Mouse (Mus musculus): ENCODE measurements around the gene Cgas. TPM values are rescaled to one million over a fixed set of nuclear protein-coding genes. Genes with fewer than 3 reads are reported as not detected.

The Cgas gene
- total RNA-seq, 2 experiments from 2014 or later = 20.1 to 23.1 TPM

DNA sequence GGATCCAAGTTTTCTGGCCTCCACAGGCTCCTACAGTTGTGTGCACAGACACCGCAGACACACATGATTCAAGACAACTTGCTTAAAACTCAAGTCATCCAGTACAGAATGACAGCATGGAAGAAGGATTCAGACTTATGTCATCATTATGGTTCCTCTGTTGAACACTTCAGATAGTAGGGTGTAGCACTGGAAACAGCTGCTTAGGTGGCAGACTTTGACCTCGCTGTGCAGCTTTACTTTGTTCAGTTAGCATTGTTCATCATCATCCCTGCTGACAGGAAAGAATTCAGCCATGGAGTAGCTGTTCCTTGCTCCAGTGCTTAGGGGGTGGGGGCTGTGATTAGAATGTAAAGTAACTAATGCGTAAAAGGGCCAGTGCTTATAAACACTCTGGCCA lies 22.7 kb upstream of the Cgas start:
- ATAC-seq (replicated peaks; ENCODE audit: poor library complexity, severe bottlenecking) = no peak

- ATAC-seq (replicated peaks; ENCODE audit: poor library complexity, severe bottlenecking) = peak; percentile 96
These were observed 20.3 kb upstream of the Cgas start for GRCm38 (mm10) chr9:78463337-78463736.

GRCm38 (mm10) chr9:78457026-78457425 lies 14.0 kb upstream of the Cgas start:
- ATAC-seq (replicated peaks; ENCODE audit: poor library complexity, severe bottlenecking) = no peak

- peak; percentile 69 for ATAC-seq (replicated peaks; ENCODE audit: poor library complexity, severe bottlenecking)
These were observed 8.3 kb upstream of the Cgas start for GRCm38 (mm10) chr9:78451382-78451781.

DNA sequence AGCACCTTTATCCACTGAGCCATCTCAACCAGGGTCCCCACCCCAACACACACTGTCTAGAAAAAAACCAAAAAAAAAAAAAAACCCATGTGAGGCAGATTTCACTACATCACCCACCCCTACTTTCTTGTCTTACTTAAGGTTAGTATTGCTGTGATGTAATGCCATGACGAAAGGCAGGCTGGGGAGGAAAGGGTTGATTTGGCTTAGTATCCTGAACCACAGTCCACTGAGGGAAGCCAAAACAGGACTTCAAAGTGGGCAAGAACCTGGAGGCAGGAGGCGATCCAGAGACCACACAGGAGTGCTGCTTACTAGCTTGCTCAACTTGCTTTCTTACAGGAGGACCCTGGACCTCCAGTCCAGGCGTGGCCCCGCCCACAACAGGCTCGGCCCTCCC lies 7.4 kb upstream of the Cgas start:
- peak; percentile 52 for ATAC-seq (replicated peaks; ENCODE audit: poor library complexity, severe bottlenecking)

GRCm38 (mm10) chr9:78447973-78448873 lies 5.2 kb upstream of the Cgas start, which contains the start of the genes Mto1 and Gm17324:
TSS of gene Mto1 (plus strand) at chr9:78448208.
TSS of gene Gm17324 (minus strand) at chr9:78448786.
- peak; percentile 65 for ATAC-seq (replicated peaks; ENCODE audit: poor library complexity, severe bottlenecking)

DNA sequence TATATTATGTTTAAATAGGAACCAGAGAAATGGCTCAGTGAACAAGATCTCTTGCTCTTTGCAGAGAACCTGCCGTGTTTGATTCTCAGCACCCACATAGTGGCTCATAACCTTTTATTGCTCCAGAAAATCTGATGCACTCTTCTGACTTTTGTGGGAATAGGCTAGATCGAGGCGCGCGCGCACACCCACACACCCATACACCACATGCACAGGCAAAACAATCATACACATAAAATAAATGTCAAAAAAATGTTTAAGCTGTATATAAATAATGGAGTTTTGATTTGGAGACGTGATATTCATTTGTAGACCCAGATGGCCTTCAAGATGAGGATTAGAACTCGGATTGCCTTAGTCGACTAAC lies 4.6 kb upstream of the Cgas start:
- no peak for ATAC-seq (replicated peaks; ENCODE audit: poor library complexity, severe bottlenecking)

DNA sequence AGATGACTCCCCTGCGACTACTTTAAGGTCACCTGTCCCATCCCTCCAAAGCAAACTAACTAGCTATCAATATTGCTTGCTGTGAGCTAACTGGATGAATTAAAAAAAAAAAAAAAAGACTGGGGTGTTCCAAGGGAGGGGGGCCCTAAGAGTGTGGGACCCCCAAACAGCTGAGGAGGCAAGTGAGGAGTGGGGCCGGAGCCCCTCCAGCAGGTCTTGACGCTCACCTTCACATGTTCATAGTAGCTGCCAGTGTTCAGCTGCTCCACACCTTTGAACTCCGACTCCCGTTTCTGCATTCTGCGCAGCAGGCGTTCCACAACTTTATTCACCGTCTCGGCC lies 829 bp downstream of the Cgas start:
- ATAC-seq (replicated peaks; ENCODE audit: poor library complexity, severe bottlenecking) = no peak; the same call in 1 of the 2 replicates

- no peak for ATAC-seq (replicated peaks; ENCODE audit: poor library complexity, severe bottlenecking)
These were observed 3.6 kb downstream of the Cgas start for GRCm38 (mm10) chr9:78439426-78439825.

- no peak for ATAC-seq (replicated peaks; ENCODE audit: poor library complexity, severe bottlenecking)
These were observed 10.6 kb downstream of the Cgas start for GRCm38 (mm10) chr9:78432471-78432870.

GRCm38 (mm10) chr9:78430486-78430885 lies 12.6 kb downstream of the Cgas start:
- peak; percentile 65 for ATAC-seq (replicated peaks; ENCODE audit: poor library complexity, severe bottlenecking)

- ATAC-seq (replicated peaks; ENCODE audit: poor library complexity, severe bottlenecking) = no peak
These were observed 13.5 kb downstream of the Cgas start for GRCm38 (mm10) chr9:78429551-78429950.

DNA sequence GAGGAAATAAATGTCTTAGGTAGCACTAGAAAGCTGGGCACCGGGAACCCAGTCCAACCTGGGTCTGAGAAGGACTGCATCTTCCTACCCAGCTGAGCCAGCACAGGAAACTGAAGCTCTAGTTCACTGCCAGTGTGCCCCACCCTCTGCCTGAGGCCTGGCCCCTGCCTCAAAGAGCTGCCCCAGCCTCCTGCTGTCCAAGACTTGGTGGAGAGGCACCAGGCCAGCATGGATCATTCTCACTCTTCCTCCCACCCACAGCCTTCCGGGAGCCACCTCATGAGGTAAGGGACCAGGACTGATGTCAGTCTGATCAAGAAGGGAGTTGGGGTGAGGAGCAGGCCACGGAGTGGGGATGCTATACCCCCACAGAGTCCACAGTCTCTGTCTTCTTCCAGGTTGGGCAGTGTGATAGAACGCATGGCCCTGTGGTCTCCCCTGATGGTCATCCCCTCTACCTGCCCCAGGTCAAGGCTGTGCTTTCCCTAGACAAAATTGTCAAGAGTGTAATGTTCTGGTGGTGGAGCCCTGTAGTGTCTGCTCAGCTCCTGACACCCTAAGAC lies 14.1 kb downstream of the Cgas start:
- ATAC-seq (replicated peaks; ENCODE audit: poor library complexity, severe bottlenecking) = no peak

DNA sequence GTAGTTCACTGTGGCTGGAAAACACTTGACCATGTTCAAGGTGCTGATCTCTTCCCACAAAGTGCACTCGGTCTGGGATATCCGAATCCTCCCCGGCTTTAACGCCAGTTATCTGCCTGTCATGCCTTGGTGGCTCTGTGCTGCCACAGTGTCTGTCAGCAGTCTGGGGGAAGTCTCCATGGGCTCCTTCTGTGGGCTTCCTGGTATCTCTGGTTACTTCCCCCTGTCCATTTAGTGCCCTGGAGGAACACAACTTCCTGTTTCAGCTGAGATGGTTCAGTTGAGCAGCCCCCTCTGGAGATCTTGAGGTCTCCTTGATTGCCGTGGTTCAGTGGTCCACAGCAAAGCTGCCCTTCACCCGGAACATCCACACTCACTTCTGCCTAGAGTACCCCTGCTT lies 14.9 kb downstream of the Cgas start:
- peak; percentile 91 for ATAC-seq (replicated peaks; ENCODE audit: poor library complexity, severe bottlenecking)

GRCm38 (mm10) chr9:78427362-78427781 lies 15.7 kb downstream of the Cgas start:
- ATAC-seq (replicated peaks; ENCODE audit: poor library complexity, severe bottlenecking) = peak; percentile 27

- no peak for ATAC-seq (replicated peaks; ENCODE audit: poor library complexity, severe bottlenecking)
These were observed 41.4 kb downstream of the Cgas start for GRCm38 (mm10) chr9:78401596-78401995.

DNA sequence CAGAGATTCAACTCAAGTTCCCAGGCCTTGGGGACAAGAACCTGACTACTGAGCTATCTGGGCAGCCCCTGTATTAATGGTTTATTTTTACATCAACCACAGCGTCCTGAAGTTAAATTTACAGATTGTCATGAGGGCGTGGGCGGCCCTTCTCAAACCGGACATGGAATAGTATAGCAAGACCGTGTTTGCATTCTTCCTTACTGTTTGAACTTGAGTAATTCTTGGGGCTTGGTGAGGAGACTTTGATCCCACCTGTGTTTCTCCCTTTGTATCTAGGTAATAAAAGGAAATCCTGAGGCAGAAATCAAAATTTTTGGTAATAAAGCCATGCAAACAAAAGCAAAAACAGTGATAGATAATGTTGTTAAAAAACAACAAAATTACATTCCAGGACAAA lies 42.5 kb downstream of the Cgas start:
- no peak for ATAC-seq (replicated peaks; ENCODE audit: poor library complexity, severe bottlenecking)

DNA sequence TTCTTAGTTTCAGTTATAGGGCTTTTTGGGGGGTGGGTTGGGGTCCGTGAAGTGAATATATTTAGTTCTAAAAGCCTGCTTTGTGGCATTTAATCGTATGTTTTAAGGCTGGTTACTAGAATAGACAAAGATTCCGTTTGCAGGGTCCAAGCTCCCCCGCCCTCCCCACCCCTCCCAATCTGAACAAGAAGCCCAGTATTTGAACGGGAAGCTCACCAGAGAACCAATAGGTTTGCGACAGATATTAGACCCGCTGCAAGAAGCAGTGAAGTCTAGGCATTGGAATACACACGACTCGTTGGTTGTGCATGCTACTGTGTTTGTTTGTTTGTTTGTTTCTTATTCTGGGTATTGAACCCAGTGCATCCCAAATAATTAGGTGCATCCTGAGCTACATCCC lies 46.5 kb downstream of the Cgas start:
- ATAC-seq (replicated peaks; ENCODE audit: poor library complexity, severe bottlenecking) = no peak

GRCm38 (mm10) chr9:78395630-78396351 lies 47.2 kb downstream of the Cgas start, which contains the start of gene Ddx43:
TSS of gene Ddx43 (plus strand) at chr9:78395777.
- ATAC-seq (replicated peaks; ENCODE audit: poor library complexity, severe bottlenecking) = peak; percentile 90

DNA sequence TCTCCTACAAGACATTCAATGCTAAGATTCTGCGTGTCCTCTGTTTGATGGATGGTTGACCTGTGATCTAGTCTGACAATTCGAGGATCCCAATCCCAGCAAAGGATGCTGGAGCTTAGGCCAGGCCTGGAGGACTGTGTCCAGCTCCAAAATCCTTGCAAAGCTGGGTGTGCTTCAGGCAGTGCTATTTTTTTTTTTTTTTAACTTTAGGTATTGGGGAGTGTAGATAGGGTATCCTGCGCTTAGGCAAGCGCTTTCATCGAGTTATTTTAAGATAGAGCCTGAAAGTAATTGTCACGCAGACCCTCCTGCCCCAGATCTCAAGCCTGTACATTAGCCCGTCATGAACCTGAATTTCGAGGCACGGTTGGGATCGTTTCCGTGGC lies 47.8 kb downstream of the Cgas start:
- ATAC-seq (replicated peaks; ENCODE audit: poor library complexity, severe bottlenecking) = no peak

DNA sequence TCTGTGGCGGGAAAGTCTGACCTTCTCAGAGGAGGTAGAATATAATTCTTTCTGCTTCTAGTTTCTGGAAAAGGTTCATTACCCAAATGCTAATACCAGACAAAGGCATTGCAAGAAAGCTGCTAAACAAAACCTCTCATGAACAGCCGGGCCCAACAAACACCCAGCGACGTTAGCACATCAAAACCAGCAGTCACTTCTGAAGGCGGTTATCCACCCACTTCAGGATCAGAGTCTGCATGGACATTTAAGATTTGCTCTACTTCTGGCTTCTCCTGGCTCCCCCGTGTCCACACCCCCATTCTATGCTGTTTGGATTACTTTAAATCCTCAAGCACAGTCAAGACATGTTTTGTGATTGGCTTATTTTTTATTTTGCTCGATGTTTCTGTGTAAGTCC lies 48.4 kb downstream of the Cgas start:
- no peak for ATAC-seq (replicated peaks; ENCODE audit: poor library complexity, severe bottlenecking)

All from granulocyte monocyte progenitor cell, adult 5-6 weeks (primary cell).